Comparison of ENCODE assay signal across 10 mouse cellular contexts in the genomic region with DNA sequence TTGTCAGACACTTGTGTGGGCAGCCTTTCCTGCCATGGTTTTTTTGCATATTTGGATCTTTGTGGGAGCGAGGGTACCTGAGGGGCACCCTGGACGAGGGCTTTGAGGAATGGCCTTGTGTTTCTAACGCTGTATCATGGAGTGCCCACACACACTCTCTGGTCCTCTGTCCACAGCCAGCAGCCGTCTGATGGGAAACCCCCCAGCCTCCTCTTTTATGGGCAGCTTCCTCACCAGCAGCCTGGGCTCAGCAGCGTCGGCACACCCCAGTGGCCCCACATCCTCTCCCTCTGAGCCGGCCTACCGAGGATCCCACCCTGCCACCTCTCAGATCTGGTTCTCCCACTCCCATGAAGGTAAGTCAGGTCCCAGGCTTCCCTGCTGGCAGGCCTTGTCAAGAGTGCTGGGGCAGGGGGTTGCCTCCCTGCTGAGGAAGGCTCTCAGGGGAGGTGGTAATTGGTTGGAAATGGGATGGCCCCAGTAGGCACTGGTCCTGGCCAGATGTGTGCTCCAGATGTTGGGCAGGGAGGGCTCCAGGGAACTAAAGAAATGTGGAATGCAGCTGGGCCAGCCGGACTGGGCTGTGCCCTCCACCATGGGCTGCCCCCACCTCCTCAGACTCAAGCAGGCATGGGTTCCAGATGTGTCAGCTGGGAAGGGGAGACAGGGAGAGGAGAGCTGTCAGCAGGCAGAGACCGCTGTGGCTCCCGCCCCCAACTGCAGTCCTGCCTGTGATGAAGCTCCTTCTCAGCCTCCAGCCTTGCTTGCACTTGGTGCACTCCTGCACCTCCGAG. TPM values are rescaled to one million over a fixed set of nuclear protein-coding genes. Genes with fewer than 3 reads are reported as not detected.
A peak's percentile ranks its signal among the peaks of the same experiment; 100 is the strongest.
DNase-seq lines count a peak whose midpoint lies in the region; ATAC-seq and TF ChIP-seq lines count a peak whose summit lies in the region.
"Had no signal": no experiment of that assay in that cellular context is flagged by ENCODE, and none has a peak within 500 bp of the region (broad histone marks: within the 10 kb centered on the region; RNA-seq: fewer than 3 reads in every experiment).

No protein-coding gene starts in this region.

- no peak for TF ChIP-seq POLR2A in brain, embryonic 14.5 days (IDR thresholded peaks at IDR 0.05; ENCODE audit: borderline replicate concordance, extremely low read depth, insufficient read depth, insufficient read length, poor library complexity, severe bottlenecking)

- no peaks in the 10 kb centered on the region for H3K27me3 ChIP-seq in kidney, embryonic 15.5 days
- no peaks in the 10 kb centered on the region for H3K27me3 ChIP-seq in embryonic facial prominence, embryonic 12.5 days
- peaks cover 9% of the 10 kb centered on the region; the same call in 1 of the 2 replicates for H3K27me3 ChIP-seq in limb, embryonic 15.5 days
- peaks cover 4% of the 10 kb centered on the region; the same call in 1 of the 2 replicates for H3K27me3 ChIP-seq in liver, embryonic 12.5 days (replicated peaks)

- no peak for TF ChIP-seq CTCF in brain, embryonic 14.5 days (IDR thresholded peaks at IDR 0.05; ENCODE audit: borderline replicate concordance, extremely low read depth, insufficient read depth, insufficient read length)

- no peak overlapping the region for H3K4me2 ChIP-seq in kidney, embryonic 15.5 days
- H3K4me2 ChIP-seq in embryonic facial prominence, embryonic 12.5 days (replicated peaks), result peak overlapping the region; percentile 22; the same call in 1 of the 2 replicates
- H3K4me2 ChIP-seq in limb, embryonic 15.5 days, result peak overlapping the region; percentile 10; the same call in 1 of the 2 replicates
- no peak overlapping the region for H3K4me2 ChIP-seq in liver, embryonic 12.5 days

- DNase-seq in kidney, adult 18-20 months, result no peak
- DNase-seq in brain, embryonic 14.5 days (ENCODE audit: low read depth), result peak; percentile 47
- no peak for DNase-seq in adrenal gland, postnatal 10 days
- DNase-seq: thymus, postnatal 14 days had no signal

- peaks cover 96% of the 10 kb centered on the region for H3K4me1 ChIP-seq in kidney, embryonic 15.5 days
- H3K4me1 ChIP-seq in embryonic facial prominence, embryonic 12.5 days, result peaks cover 98% of the 10 kb centered on the region
- H3K4me1 ChIP-seq in limb, embryonic 15.5 days, result peaks cover 100% of the 10 kb centered on the region
- peaks cover 64% of the 10 kb centered on the region for H3K4me1 ChIP-seq in liver, embryonic 12.5 days

- no peak overlapping the region for H3K4me3 ChIP-seq in kidney, embryonic 15.5 days (replicated peaks)
- no peak overlapping the region for H3K4me3 ChIP-seq in embryonic facial prominence, embryonic 12.5 days
- H3K4me3 ChIP-seq in limb, embryonic 15.5 days, result no peak overlapping the region
- no peak overlapping the region for H3K4me3 ChIP-seq in liver, embryonic 12.5 days
- H3K4me3 ChIP-seq: layer of hippocampus, adult 2 months had no signal

- H3K9ac ChIP-seq in kidney, embryonic 15.5 days, result 0 out of 2 replicates have a peak overlapping the region, but pooled peaks have one; percentile 17
- no peak overlapping the region for H3K9ac ChIP-seq in embryonic facial prominence, embryonic 12.5 days
- H3K9ac ChIP-seq in limb, embryonic 15.5 days, result no peak overlapping the region
- H3K9ac ChIP-seq in liver, embryonic 12.5 days, result no peak overlapping the region

- 50% methylated on average over 12 of the region's 12 CpGs for WGBS in kidney, embryonic 15.5 days
- WGBS in embryonic facial prominence, embryonic 12.5 days, result 31% methylated on average over 12 of the region's 12 CpGs
- 30% methylated on average over 12 of the region's 12 CpGs for WGBS in limb, embryonic 15.5 days
- 66% methylated on average over 12 of the region's 12 CpGs for WGBS in liver, embryonic 12.5 days (ENCODE audit: insufficient replicate concordance)

- no peaks in the 10 kb centered on the region for H3K9me3 ChIP-seq in kidney, embryonic 15.5 days (replicated peaks)
- no peaks in the 10 kb centered on the region for H3K9me3 ChIP-seq in embryonic facial prominence, embryonic 12.5 days
- H3K9me3 ChIP-seq in limb, embryonic 15.5 days, result no peaks in the 10 kb centered on the region
- H3K9me3 ChIP-seq in liver, embryonic 12.5 days (replicated peaks), result no peaks in the 10 kb centered on the region

- no peak for ATAC-seq in kidney, embryonic 15.5 days (replicated peaks; ENCODE audit: low FRiP score)
- ATAC-seq in embryonic facial prominence, embryonic 12.5 days (ENCODE audit: insufficient number of reproducible peaks, insufficient read depth, low FRiP score, low TSS enrichment), result no peak
- ATAC-seq in limb, embryonic 15.5 days (ENCODE audit: insufficient number of reproducible peaks, low FRiP score, low TSS enrichment, low read depth), result no peak
- no peak for ATAC-seq in liver, embryonic 12.5 days

- no peak overlapping the region for H3K27ac ChIP-seq in kidney, embryonic 15.5 days
- H3K27ac ChIP-seq in embryonic facial prominence, embryonic 12.5 days, result peak overlapping the region; percentile 69; the same call in 1 of the 2 replicates
- H3K27ac ChIP-seq in limb, embryonic 15.5 days, result peak overlapping the region; percentile 66
- no peak overlapping the region for H3K27ac ChIP-seq in liver, embryonic 12.5 days
- H3K27ac ChIP-seq: macrophage had no signal

- peaks cover 14% of the 10 kb centered on the region for H3K36me3 ChIP-seq in kidney, embryonic 15.5 days
- peaks cover 7% of the 10 kb centered on the region; the same call in 1 of the 2 replicates for H3K36me3 ChIP-seq in embryonic facial prominence, embryonic 12.5 days
- no peaks in the 10 kb centered on the region for H3K36me3 ChIP-seq in limb, embryonic 15.5 days
- no peaks in the 10 kb centered on the region for H3K36me3 ChIP-seq in liver, embryonic 12.5 days

RNA-seq across cellular contexts. Expression of gene Bahcc1, which starts 26.3 kb away (rescaled TPM):
- 11.8 and 14.1 TPM in 2 replicates for polyA plus RNA-seq in kidney, embryonic 15.5 days (2015; fragmentation: Nextera tagmentation; extraction: Ambion mirVana)
- 29.0 and 47.0 TPM in 2 replicates for polyA plus RNA-seq in brain, embryonic 14.5 days (2012; rRNA removed)
- 16.8 and 18.8 TPM in 2 replicates for polyA plus RNA-seq in embryonic facial prominence, embryonic 12.5 days (2016; fragmentation: Nextera tagmentation; extraction: Ambion mirVana)
- polyA plus RNA-seq in limb, embryonic 15.5 days (2015; fragmentation: Nextera tagmentation; extraction: Ambion mirVana), result 5.8 and 6.7 TPM in 2 replicates
- polyA plus RNA-seq in liver, embryonic 12.5 days (2016; fragmentation: Nextera tagmentation; extraction: Ambion mirVana), result 3.0 and 3.5 TPM in 2 replicates
- 10 to 100 TPM; 13.8 to 20.5 TPM for total RNA-seq in adrenal gland, postnatal 10 days (2021)

Comparison
In these comparisons a context has a peak if more than half of its experiments do, and no peak if none do; other contexts are left out.
1. H3K27ac ChIP-seq: peak in embryonic facial prominence, embryonic 12.5 days (single experiment) and limb, embryonic 15.5 days (single experiment); none in kidney, embryonic 15.5 days (single experiment) and liver, embryonic 12.5 days (single experiment).
2. H3K4me2 ChIP-seq: peak in embryonic facial prominence, embryonic 12.5 days (single experiment) and limb, embryonic 15.5 days (single experiment); none in kidney, embryonic 15.5 days (single experiment) and liver, embryonic 12.5 days (single experiment).